Mouse (Mus musculus) liver (tissue): ENCODE measurements around the gene Haus3.

Source experiments
- DNase-seq: peaks from one replicate; pipeline ENCODE4 v3.0.0-alpha.2; 2020; ENCODE audit warnings: mixed read lengths

The Haus3 gene

GRCm38 (mm10) chr5:34186391-34186790 lies 17.1 kb upstream of the Haus3 start:
- peak; percentile 2 for DNase-seq

- peak; percentile 1 for DNase-seq
Observed at GRCm38 (mm10) chr5:34185791-34186190, 16.5 kb upstream of the Haus3 start.

GRCm38 (mm10) chr5:34185051-34185580 lies 15.8 kb upstream of the Haus3 start:
- DNase-seq: peak; percentile 1

GRCm38 (mm10) chr5:34183976-34184375 lies 14.6 kb upstream of the Haus3 start:
- DNase-seq: no peak

GRCm38 (mm10) chr5:34183156-34183880 lies 14.0 kb upstream of the Haus3 start:
- peak; percentile 7 for DNase-seq

GRCm38 (mm10) chr5:34182486-34182885 lies 13.2 kb upstream of the Haus3 start:
- peak; percentile 1 for DNase-seq

GRCm38 (mm10) chr5:34177821-34178220 lies 8.5 kb upstream of the Haus3 start:
- DNase-seq: no peak

- DNase-seq: no peak
Observed at GRCm38 (mm10) chr5:34177091-34177490, 7.8 kb upstream of the Haus3 start.

GRCm38 (mm10) chr5:34176691-34177090 lies 7.4 kb upstream of the Haus3 start:
- no peak for DNase-seq

GRCm38 (mm10) chr5:34175403-34175694 lies 6.0 kb upstream of the Haus3 start:
- no peak for DNase-seq

GRCm38 (mm10) chr5:34174550-34175402 lies 5.4 kb upstream of the Haus3 start:
- no peak for DNase-seq

GRCm38 (mm10) chr5:34174021-34174420 lies 4.7 kb upstream of the Haus3 start:
- DNase-seq: no peak

- DNase-seq: no peak
Observed at GRCm38 (mm10) chr5:34170726-34171125, 1.4 kb upstream of the Haus3 start.

- DNase-seq: no peak
Observed at GRCm38 (mm10) chr5:34169954-34170353, 627 bp upstream of the Haus3 start.

- no peak for DNase-seq
Observed at GRCm38 (mm10) chr5:34167857-34168256, 1.5 kb downstream of the Haus3 start.

- DNase-seq: no peak
Observed at GRCm38 (mm10) chr5:34165793-34166192, 3.5 kb downstream of the Haus3 start.

- DNase-seq: no peak
Observed at GRCm38 (mm10) chr5:34148476-34148875, 20.9 kb downstream of the Haus3 start.

GRCm38 (mm10) chr5:34147554-34147953 lies 21.8 kb downstream of the Haus3 start:
- DNase-seq: no peak

- DNase-seq: peak; percentile 11
Observed at GRCm38 (mm10) chr5:34139751-34140150, 29.6 kb downstream of the Haus3 start.

- no peak for DNase-seq
Observed at GRCm38 (mm10) chr5:34132731-34133130, 36.6 kb downstream of the Haus3 start.

GRCm38 (mm10) chr5:34124131-34124530 lies 45.2 kb downstream of the Haus3 start:
- peak; percentile 3 for DNase-seq

- no peak for DNase-seq
Observed at GRCm38 (mm10) chr5:34119121-34119856, 50.0 kb downstream of the Haus3 start.

GRCm38 (mm10) chr5:34105681-34106080 lies 63.6 kb downstream of the Haus3 start:
- DNase-seq: no peak
